Mouse (Mus musculus): ENCODE results near the gene Cd163l1. TPM values are rescaled to one million over a fixed set of nuclear protein-coding genes. Genes with fewer than 3 reads are reported as not detected.

The Cd163l1 gene
- polyA plus RNA-seq, 1 experiment from 2014 or later: not detected

- no peaks in the 10 kb centered on the region for H3K36me3 ChIP-seq
- WGBS: 87% methylated on average over 2 of the region's 2 CpGs
- no peak overlapping the region for H3K27ac ChIP-seq
- no peak for ATAC-seq (ENCODE audit: low FRiP score, low read depth)
- no peaks in the 10 kb centered on the region for H3K9me3 ChIP-seq
- H3K4me1 ChIP-seq: no peaks in the 10 kb centered on the region
- no peaks in the 10 kb centered on the region for H3K27me3 ChIP-seq (replicated peaks)
- H3K4me2 ChIP-seq (replicated peaks): no peak overlapping the region
- H3K9ac ChIP-seq: no peak overlapping the region
- H3K4me3 ChIP-seq: no peak overlapping the region
These were observed 25.2 kb upstream of the Cd163l1 start for GRCm38 (mm10) chr7:140192851-140193250.

- WGBS: 94% methylated on average over 4 of the region's 4 CpGs
- no peak for ATAC-seq (ENCODE audit: low FRiP score, low read depth)
These were observed 24.0 kb upstream of the Cd163l1 start for GRCm38 (mm10) chr7:140194031-140194430.

DNA sequence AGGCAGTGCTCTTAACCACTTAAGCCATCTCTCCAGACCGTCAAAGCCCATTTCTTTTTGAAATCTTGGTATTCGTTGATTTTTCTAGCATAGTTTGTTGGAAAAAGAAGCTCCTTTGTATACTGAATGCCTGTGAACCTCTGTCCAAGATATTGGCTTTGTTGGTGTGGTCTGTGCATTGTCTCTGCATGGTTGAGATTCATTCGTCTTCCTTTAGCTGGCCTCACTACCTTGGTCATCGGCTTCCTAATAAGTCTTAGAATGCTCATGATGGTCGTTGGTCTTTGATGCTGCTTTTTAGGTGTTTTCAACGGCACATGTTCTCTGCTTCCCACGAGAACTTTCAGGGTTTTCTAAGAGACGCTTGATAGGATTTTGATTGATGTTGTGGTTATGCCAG, 22.1 kb upstream of the Cd163l1 start:
- no peaks in the 10 kb centered on the region for H3K9me3 ChIP-seq
- H3K4me1 ChIP-seq: no peaks in the 10 kb centered on the region
- H3K27ac ChIP-seq: no peak overlapping the region
- no peak overlapping the region for H3K4me3 ChIP-seq
- no peaks in the 10 kb centered on the region for H3K27me3 ChIP-seq (replicated peaks)
- H3K36me3 ChIP-seq: no peaks in the 10 kb centered on the region
- no peak for ATAC-seq (ENCODE audit: low FRiP score, low read depth)
- no peak overlapping the region for H3K9ac ChIP-seq
- 81% methylated on average over 8 of the region's 8 CpGs for WGBS
- no peak overlapping the region for H3K4me2 ChIP-seq (replicated peaks)

More at GRCm38 (mm10) chr7:140194031-140194430, 24.0 kb upstream of the Cd163l1 start:
- Histone ChIP-seq H3K4me1 (no peaks in the 10 kb centered on the region), H3K4me2 (replicated peaks) (no peak overlapping the region), H3K9me3 (no peaks in the 10 kb centered on the region), H3K4me3 (no peak overlapping the region), H3K36me3 (no peaks in the 10 kb centered on the region), H3K27ac (no peak overlapping the region), H3K27me3 (replicated peaks) (no peaks in the 10 kb centered on the region), H3K9ac (no peak overlapping the region)

DNA sequence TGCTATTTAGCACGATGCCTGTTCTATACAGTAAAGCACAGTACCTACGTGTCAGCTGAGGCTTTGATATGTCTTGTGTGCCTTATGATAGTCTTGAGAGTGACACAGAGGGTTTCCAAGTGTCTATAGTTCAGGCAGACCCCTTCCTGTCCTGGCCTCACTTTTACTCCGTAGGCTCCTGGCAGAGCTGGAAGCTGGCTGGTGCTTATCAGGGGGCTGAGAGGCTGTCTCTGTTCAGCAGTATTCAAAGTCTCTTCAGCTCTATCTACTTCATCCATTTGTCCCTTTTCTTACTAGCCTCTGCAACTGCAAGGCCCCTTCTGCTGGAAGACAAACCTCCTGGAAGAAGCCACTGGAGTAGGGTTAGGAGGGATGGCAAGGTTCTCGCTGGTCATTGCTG, 17.0 kb upstream of the Cd163l1 start:
- H3K4me2 ChIP-seq (replicated peaks): no peak overlapping the region
- no peak for ATAC-seq (ENCODE audit: low FRiP score, low read depth)
- H3K4me3 ChIP-seq: no peak overlapping the region
- H3K4me1 ChIP-seq: no peaks in the 10 kb centered on the region
- H3K27me3 ChIP-seq (replicated peaks): no peaks in the 10 kb centered on the region
- 88% methylated on average over 4 of the region's 4 CpGs for WGBS
- H3K27ac ChIP-seq: no peak overlapping the region
- no peaks in the 10 kb centered on the region for H3K36me3 ChIP-seq
- no peak overlapping the region for H3K9ac ChIP-seq
- H3K9me3 ChIP-seq: no peaks in the 10 kb centered on the region

- ATAC-seq (ENCODE audit: low FRiP score, low read depth): no peak
- no peaks in the 10 kb centered on the region for H3K9me3 ChIP-seq
- no peaks in the 10 kb centered on the region for H3K4me1 ChIP-seq
- no peak within 1 kb of the TSS for H3K27ac ChIP-seq
- H3K9ac ChIP-seq: no peak within 1 kb of the TSS
- H3K27me3 ChIP-seq (replicated peaks): no peaks in the 10 kb centered on the region
- H3K4me3 ChIP-seq: no peak within 1 kb of the TSS
- H3K36me3 ChIP-seq: no peaks in the 10 kb centered on the region
- H3K4me2 ChIP-seq (replicated peaks): no peak within 1 kb of the TSS
These were observed 12.2 kb upstream of the Cd163l1 start, which contains the start of gene Olfr524 for GRCm38 (mm10) chr7:140205864-140206263. TSS of gene Olfr524 (minus strand) at chr7:140205964.

DNA sequence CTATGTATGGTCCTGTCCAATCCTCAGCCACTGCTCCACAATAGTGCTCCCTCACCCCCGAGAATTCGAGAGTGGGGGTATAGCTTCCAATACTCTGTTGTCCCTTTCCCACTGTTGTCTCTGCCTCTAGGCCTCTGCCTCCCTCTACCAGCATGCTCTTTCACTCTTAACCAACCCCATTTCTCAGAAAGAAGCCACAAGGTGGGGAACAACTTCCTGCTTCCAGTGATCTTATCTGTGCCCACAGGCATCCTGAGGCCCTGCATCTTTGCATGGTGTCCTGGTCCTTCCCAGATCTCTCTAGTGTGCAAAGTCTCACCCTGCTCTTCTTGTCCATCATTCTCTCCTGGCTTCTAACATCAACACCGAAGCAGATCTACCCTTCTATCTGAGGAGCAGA, 11.2 kb upstream of the Cd163l1 start:
- Histone ChIP-seq H3K27ac (no peak overlapping the region), H3K4me2 (replicated peaks) (no peak overlapping the region), H3K4me1 (no peaks in the 10 kb centered on the region), H3K9ac (no peak overlapping the region), H3K36me3 (no peaks in the 10 kb centered on the region), H3K4me3 (no peak overlapping the region), H3K9me3 (no peaks in the 10 kb centered on the region), H3K27me3 (replicated peaks) (no peaks in the 10 kb centered on the region)
- no peak for ATAC-seq (ENCODE audit: low FRiP score, low read depth)
- 88% methylated on average over 3 of the region's 3 CpGs for whole genome bisulfite sequencing

GRCm38 (mm10) chr7:140208153-140208552, 9.9 kb upstream of the Cd163l1 start:
- Histone ChIP-seq H3K4me2 (replicated peaks) (no peak overlapping the region), H3K9ac (no peak overlapping the region), H3K27ac (no peak overlapping the region), H3K9me3 (no peaks in the 10 kb centered on the region), H3K4me3 (no peak overlapping the region), H3K4me1 (no peaks in the 10 kb centered on the region), H3K27me3 (replicated peaks) (no peaks in the 10 kb centered on the region), H3K36me3 (no peaks in the 10 kb centered on the region)
- 81% methylated on average over 8 of the region's 8 CpGs for WGBS
- ATAC-seq (ENCODE audit: low FRiP score, low read depth): no peak

DNA sequence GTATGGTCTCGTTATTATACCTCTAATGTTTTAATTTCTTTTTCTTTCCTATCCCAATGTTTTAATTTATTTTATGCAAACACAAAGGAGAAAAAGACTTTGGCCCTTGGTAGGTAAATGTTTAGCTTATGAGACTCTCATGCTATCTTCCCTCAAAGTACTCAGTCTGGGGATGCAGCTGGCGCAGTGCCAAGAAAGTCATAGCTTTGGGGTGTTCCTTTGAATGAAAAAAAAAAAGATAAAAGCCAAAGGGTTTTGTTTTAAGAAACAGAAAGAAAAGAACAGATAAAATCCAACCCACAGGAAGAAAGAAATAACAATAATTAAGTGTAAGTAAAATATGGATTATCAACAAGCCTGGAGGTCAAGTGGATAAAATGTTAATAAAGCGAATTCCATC, 9.4 kb upstream of the Cd163l1 start:
- Histone ChIP-seq H3K4me3 (no peak overlapping the region), H3K9me3 (no peaks in the 10 kb centered on the region), H3K9ac (no peak overlapping the region), H3K4me2 (replicated peaks) (no peak overlapping the region), H3K4me1 (no peaks in the 10 kb centered on the region), H3K36me3 (no peaks in the 10 kb centered on the region), H3K27ac (no peak overlapping the region), H3K27me3 (replicated peaks) (no peaks in the 10 kb centered on the region)
- 86% methylated on average over 3 of the region's 3 CpGs for WGBS
- ATAC-seq (ENCODE audit: low FRiP score, low read depth): no peak

DNA sequence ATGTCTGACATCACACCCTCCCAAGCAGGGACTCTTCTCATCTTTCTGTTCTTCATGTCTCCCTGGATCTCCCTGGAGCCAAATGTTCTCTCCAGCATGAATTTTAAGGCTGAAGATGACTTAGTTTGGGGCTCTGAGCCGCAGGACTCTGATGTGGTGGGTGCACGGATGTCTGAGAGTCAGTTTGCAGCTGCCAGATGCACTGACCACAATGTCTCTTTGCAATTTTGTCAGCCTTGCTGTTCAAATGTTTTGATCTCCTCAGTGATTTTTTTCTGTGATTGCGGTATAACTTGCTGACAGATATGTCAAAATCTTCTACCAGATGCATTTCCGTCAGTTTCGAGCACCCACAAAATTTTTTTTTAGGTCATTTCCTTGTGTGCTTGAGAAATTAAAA, 4.2 kb upstream of the Cd163l1 start:
- H3K27ac ChIP-seq: no peak overlapping the region
- ATAC-seq (ENCODE audit: low FRiP score, low read depth): no peak
- 87% methylated on average over 5 of the region's 5 CpGs for WGBS
- no peak overlapping the region for H3K4me2 ChIP-seq (replicated peaks)
- no peak overlapping the region for H3K4me3 ChIP-seq
- no peaks in the 10 kb centered on the region for H3K4me1 ChIP-seq
- no peaks in the 10 kb centered on the region for H3K27me3 ChIP-seq (replicated peaks)
- H3K9ac ChIP-seq: no peak overlapping the region
- H3K36me3 ChIP-seq: no peaks in the 10 kb centered on the region
- no peaks in the 10 kb centered on the region for H3K9me3 ChIP-seq

- Histone ChIP-seq H3K4me3 (no peak overlapping the region), H3K9ac (no peak overlapping the region), H3K27ac (no peak overlapping the region), H3K4me1 (no peaks in the 10 kb centered on the region), H3K9me3 (no peaks in the 10 kb centered on the region), H3K27me3 (replicated peaks) (no peaks in the 10 kb centered on the region), H3K36me3 (no peaks in the 10 kb centered on the region), H3K4me2 (replicated peaks) (no peak overlapping the region)
- 28% methylated on average over 1 of the region's 1 CpGs for WGBS
- ATAC-seq (ENCODE audit: low FRiP score, low read depth): no peak
These were observed 1.2 kb downstream of the Cd163l1 start for GRCm38 (mm10) chr7:140219268-140219667.

DNA sequence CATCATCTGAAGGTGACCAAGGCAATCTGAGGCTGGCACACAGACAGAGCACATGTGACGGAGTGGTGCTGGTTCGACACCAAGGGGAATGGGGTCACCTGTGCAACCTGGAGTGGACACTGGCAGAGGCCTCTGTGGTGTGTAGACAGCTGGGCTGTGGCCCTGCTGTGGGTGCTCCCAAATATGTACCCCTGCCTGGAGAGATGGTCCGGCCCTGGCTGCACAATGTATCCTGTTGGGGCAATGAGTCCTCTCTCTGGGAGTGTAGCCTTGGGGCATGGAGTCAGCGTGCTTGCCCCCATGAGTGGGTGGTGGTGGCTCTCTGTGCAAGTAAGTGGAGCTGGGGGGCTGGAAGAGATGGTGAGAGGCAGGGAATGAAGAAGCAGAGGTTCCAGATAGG, 2.3 kb downstream of the Cd163l1 start:
- no peak overlapping the region for H3K9ac ChIP-seq
- H3K9me3 ChIP-seq: no peaks in the 10 kb centered on the region
- no peak for ATAC-seq (ENCODE audit: low FRiP score, low read depth)
- no peak overlapping the region for H3K4me2 ChIP-seq (replicated peaks)
- H3K36me3 ChIP-seq: no peaks in the 10 kb centered on the region
- no peaks in the 10 kb centered on the region for H3K27me3 ChIP-seq (replicated peaks)
- H3K4me1 ChIP-seq: no peaks in the 10 kb centered on the region
- no peak overlapping the region for H3K27ac ChIP-seq
- WGBS: 81% methylated on average over 4 of the region's 4 CpGs
- H3K4me3 ChIP-seq: no peak overlapping the region

DNA sequence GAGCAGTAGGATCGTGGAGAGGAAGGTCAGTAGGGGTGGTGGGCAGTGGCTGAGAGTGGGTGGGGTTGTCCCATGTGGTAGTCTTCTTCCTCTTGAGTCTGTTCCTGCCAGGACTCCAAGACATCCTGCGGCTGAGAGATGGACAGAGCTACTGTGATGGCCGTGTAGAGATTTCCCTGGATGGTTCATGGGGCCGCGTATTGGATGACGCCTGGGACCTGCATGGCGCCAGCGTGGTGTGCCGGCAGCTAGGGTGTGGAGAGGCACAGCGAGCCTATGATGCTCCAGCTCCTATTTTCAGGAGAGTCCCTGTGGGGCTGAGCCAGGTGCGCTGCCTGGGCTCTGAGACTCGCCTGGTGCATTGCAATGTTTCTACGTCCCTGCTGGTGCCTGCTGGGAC, 6.1 kb downstream of the Cd163l1 start:
- Histone ChIP-seq H3K9me3 (no peaks in the 10 kb centered on the region), H3K27ac (no peak overlapping the region), H3K36me3 (no peaks in the 10 kb centered on the region), H3K4me1 (no peaks in the 10 kb centered on the region), H3K27me3 (replicated peaks) (no peaks in the 10 kb centered on the region), H3K4me3 (no peak overlapping the region), H3K9ac (no peak overlapping the region), H3K4me2 (replicated peaks) (no peak overlapping the region)
- WGBS: 85% methylated on average over 13 of the region's 13 CpGs
- no peak for ATAC-seq (ENCODE audit: low FRiP score, low read depth)

DNA sequence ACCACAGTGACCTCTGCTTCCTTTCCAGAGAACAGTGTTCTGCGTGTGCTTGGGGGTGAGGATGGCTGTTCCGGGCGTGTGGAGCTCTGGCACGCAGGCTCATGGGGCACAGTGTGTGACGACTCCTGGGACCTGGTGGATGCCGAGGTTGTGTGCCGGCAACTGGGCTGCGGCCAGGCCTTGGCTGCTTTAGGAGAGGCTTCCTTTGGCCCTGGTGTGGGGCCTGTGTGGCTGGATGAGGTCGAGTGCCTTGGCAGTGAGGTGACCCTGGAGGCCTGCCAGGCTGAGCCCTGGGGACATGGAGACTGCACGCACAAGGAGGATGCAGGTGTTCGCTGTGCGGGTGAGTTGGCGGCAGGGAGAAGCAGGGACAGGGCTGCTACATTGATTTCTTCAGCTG, 10.4 kb downstream of the Cd163l1 start:
- H3K9ac ChIP-seq: no peak overlapping the region
- H3K27me3 ChIP-seq (replicated peaks): no peaks in the 10 kb centered on the region
- no peak for ATAC-seq (ENCODE audit: low FRiP score, low read depth)
- H3K4me3 ChIP-seq: no peak overlapping the region
- no peak overlapping the region for H3K4me2 ChIP-seq (replicated peaks)
- WGBS: 86% methylated on average over 13 of the region's 13 CpGs
- no peaks in the 10 kb centered on the region for H3K9me3 ChIP-seq
- H3K36me3 ChIP-seq: no peaks in the 10 kb centered on the region
- H3K4me1 ChIP-seq: no peaks in the 10 kb centered on the region
- no peak overlapping the region for H3K27ac ChIP-seq
